Mouse (Mus musculus): Measurements from ENCODE around the gene Col18a1.

The Col18a1 gene

DNA sequence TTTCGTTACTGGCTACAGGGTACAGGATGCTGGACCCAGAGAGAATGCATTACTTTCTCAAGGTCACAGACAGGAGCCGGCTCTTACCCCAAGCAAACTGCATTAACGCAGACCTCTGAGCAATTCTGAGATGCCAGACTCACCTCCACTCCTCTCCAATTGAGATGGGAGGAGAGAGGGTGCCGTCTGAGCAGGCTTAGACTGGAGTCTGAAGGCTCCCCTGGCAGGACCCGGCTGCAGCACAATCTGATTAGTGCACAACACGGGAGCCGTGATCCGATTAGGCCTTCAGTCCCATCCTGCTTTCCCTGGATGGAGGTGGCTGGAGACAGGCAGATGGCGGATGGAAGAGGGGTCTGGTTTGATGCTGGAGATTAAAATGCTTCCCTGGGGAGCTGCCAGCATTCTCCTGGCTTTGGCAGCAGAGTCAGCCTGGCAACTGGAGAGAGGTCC, 158.2 kb downstream of the Col18a1 start:
- DNase-seq, result peak; percentile 79 to 83

GRCm38 (mm10) chr10:77007433-77008108, 158.8 kb downstream of the Col18a1 start:
- DNase-seq, result peak; percentile 12 to 30

DNA sequence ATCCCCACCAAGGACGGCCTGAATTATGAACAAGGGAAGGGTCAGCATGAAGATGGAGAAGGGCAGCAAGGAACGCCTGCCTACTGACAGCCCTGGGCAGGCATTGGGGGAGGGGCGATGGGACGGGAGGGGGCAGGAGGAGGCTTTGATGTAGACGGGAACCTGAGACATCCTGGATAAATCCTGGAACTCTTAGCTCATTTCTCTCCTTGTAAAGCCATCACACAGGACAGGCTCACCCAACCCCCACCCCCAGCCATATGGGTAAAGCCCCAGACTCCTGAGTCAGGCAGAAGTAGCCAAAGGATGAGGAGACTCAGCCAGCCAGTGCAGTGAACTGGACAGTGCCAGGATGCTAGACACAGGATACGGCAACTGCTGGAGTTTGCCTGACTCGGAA, 161.4 kb downstream of the Col18a1 start:
- DNase-seq, result peak; percentile 14 to 31
